Mouse (Mus musculus) heart, embryonic 13.5 days (tissue): ENCODE data around the gene Usp47. TPM values are rescaled to one million over a fixed set of nuclear protein-coding genes. Genes with fewer than 3 reads are reported as not detected.

ENCODE experiments used
- ATAC-seq: fragments of 200-750 bp; cut with Nextera tagmentation; 2 replicates; pipeline ENCODE4 v1.8.0; 2017; ENCODE audit warnings: moderate TSS enrichment; ENCODE audit not compliant: insufficient number of reproducible peaks, low FRiP score, low TSS enrichment; ENCODE audit errors: extremely low read depth
- H3K27ac ChIP-seq: fragments of 300-500 bp; sonication (generic); replicated peaks from 2 replicates; pipeline ENCODE4 v1.5.1; 2015; ENCODE audit warnings: moderate library complexity, mild to moderate bottlenecking, inconsistent platforms
- H3K27me3 ChIP-seq: fragments of 300-500 bp; sonication (generic); replicated peaks from 2 replicates; pipeline ENCODE4 v1.6.1; 2015; ENCODE audit warnings: mild to moderate bottlenecking, inconsistent platforms
- H3K36me3 ChIP-seq: fragments of 300-500 bp; sonication (generic); 2 replicates; pipeline ENCODE4 v1.6.1; 2015; ENCODE audit warnings: mild to moderate bottlenecking, inconsistent platforms
- H3K4me1 ChIP-seq: fragments of 300-500 bp; sonication (generic); 2 replicates; pipeline ENCODE4 v1.6.1; 2015; ENCODE audit warnings: inconsistent platforms
- H3K4me2 ChIP-seq: fragments of 300-500 bp; sonication (generic); 2 replicates; pipeline ENCODE4 v1.6.1; 2015; ENCODE audit warnings: inconsistent platforms, mild to moderate bottlenecking, moderate library complexity
- H3K4me3 ChIP-seq: fragments of 300-500 bp; sonication (generic); 2 replicates; pipeline ENCODE4 v1.5.1; 2015; ENCODE audit warnings: moderate library complexity, mild to moderate bottlenecking, inconsistent platforms
- H3K9ac ChIP-seq: fragments of 300-500 bp; sonication (generic); 2 replicates; pipeline ENCODE4 v1.6.1; 2015; ENCODE audit warnings: inconsistent platforms, mild to moderate bottlenecking, moderate library complexity
- H3K9me3 ChIP-seq: fragments of 300-500 bp; sonication (generic); 2 replicates; pipeline ENCODE4 v1.6.1; 2016; ENCODE audit warnings: inconsistent platforms
- WGBS: fragments of 180-500 bp; shearing (Covaris S2); methylation state at CpG from one replicate; pipeline ENCODE4 v1.1.7; 2015; ENCODE audit warnings: mixed read lengths; 5-methylcytosine and 5-hydroxymethylcytosine counted together
- polyA plus RNA-seq: library from polyadenylated mRNA; unstranded; fragments of >200 nt; fragmentation: Nextera tagmentation; extraction: Ambion mirVana; gene quantifications from 2 replicates; pipeline ENCODE4 v1.2.1, GENCODE M21; 2015

The Usp47 gene
- polyA plus RNA-seq, 1 experiment from 2014 or later = 57.4 TPM

DNA sequence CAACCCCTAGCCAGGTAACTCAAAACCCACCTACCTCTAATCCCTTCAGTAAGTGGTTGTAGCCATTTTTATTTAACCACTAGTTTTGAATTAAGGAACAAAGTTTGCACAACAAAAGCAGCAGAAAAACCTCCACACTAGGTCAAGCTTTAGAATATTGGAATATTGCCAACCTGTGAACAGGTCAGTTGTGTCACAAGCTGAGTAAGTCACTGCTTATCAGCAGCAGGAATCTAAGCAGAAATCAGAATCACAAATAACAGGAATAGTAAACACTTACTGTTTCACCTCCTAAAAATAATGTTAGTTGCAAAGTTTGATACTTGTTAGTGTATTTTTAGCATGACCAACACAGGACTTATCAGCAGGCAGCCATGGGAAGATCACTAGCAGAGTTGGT, 17.0 kb downstream of the Usp47 start:
- H3K4me2 ChIP-seq = peak overlapping the region; percentile 26
- H3K9ac ChIP-seq = no peak overlapping the region
- H3K9me3 ChIP-seq = no peaks in the 10 kb centered on the region
- peaks cover 53% of the 10 kb centered on the region for H3K4me1 ChIP-seq
- no peak overlapping the region for H3K4me3 ChIP-seq
- H3K36me3 ChIP-seq = no peaks in the 10 kb centered on the region; the same call in 1 of the 2 replicates
- ATAC-seq = no peak
- no peaks in the 10 kb centered on the region for H3K27me3 ChIP-seq
- peak overlapping the region; percentile 62 for H3K27ac ChIP-seq

GRCm38 (mm10) chr7:112042758-112043157, 19.5 kb downstream of the Usp47 start:
- 0 out of 2 replicates have a peak, but pooled peaks cover under 1% of the 10 kb centered on the region for H3K36me3 ChIP-seq
- no peak overlapping the region for H3K9ac ChIP-seq
- H3K4me1 ChIP-seq = peaks cover 39% of the 10 kb centered on the region
- no peaks in the 10 kb centered on the region for H3K27me3 ChIP-seq
- no peaks in the 10 kb centered on the region for H3K9me3 ChIP-seq
- no peak overlapping the region for H3K4me2 ChIP-seq
- H3K4me3 ChIP-seq = no peak overlapping the region
- ATAC-seq = no peak
- H3K27ac ChIP-seq = no peak overlapping the region
- WGBS = 52% methylated on average over 2 of the region's 2 CpGs

- Histone ChIP-seq H3K36me3 (0 out of 2 replicates have a peak, but pooled peaks cover 4% of the 10 kb centered on the region), H3K4me1 (peaks cover 26% of the 10 kb centered on the region), H3K9me3 (no peaks in the 10 kb centered on the region), H3K27me3 (no peaks in the 10 kb centered on the region), H3K4me3 (no peak overlapping the region), H3K27ac (no peak overlapping the region), H3K9ac (no peak overlapping the region), H3K4me2 (no peak overlapping the region)
- 78% methylated on average over 1 of the region's 1 CpGs for WGBS
- no peak for ATAC-seq
Observed at GRCm38 (mm10) chr7:112045249-112045648, 21.9 kb downstream of the Usp47 start.

DNA sequence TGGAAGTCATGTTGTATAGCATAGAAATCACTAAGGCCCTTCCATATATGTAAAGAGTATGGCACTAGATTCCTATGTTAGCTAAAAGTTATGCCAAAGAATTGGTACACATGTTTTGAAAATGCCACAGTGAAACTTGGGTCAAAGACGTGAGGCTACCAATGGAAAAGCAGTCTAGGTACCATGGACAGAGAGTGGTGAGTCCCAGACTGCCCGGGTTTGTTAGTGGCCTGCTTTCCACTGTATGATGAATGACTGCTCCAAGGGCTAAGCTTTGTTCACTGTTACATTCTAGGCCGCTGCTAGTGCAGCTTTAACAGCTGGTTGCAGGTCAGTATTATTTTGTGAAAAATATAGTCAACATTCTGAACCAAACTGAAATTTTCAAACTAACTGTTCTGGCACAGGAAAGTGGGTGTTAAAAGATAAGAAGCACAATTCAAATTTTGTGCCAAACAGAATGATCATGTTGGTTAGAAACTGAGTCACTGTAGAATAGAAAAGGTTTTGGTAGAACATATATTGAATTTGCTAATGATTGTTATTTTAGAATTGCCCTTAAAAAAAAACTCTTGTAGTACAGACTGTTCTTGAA, 22.6 kb downstream of the Usp47 start:
- H3K9me3 ChIP-seq = no peaks in the 10 kb centered on the region
- no peak overlapping the region for H3K4me2 ChIP-seq
- H3K4me3 ChIP-seq = no peak overlapping the region
- 0 out of 2 replicates have a peak, but pooled peaks cover 4% of the 10 kb centered on the region for H3K36me3 ChIP-seq
- no peak for ATAC-seq
- 50% methylated on average over 3 of the region's 3 CpGs for WGBS
- peaks cover 21% of the 10 kb centered on the region for H3K4me1 ChIP-seq
- no peak overlapping the region for H3K9ac ChIP-seq
- H3K27ac ChIP-seq = no peak overlapping the region
- H3K27me3 ChIP-seq = no peaks in the 10 kb centered on the region

DNA sequence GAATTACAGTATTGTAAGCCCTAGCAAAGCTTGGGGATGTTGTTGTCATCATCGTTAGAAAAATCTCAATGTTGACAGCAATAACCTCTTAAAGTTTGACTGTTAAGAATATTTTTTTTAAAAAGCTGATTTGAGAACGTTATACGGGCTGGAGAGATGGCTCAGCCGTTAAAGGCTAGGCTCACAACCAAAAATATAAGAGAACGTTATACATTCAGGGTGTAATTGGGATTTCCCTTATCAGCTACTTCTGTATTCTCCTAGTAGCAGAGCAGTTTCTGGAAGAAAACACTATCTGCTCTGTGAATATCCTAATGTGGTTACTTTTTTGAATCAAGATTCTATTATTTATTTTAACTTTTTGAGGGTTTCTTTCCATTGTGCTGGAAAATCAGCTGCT, 25.3 kb downstream of the Usp47 start:
- Histone ChIP-seq H3K4me3 (no peak overlapping the region), H3K27ac (no peak overlapping the region), H3K4me1 (peaks cover 11% of the 10 kb centered on the region), H3K9ac (no peak overlapping the region), H3K4me2 (no peak overlapping the region), H3K27me3 (no peaks in the 10 kb centered on the region), H3K36me3 (peaks cover 8% of the 10 kb centered on the region), H3K9me3 (no peaks in the 10 kb centered on the region)
- WGBS = 84% methylated on average over 5 of the region's 5 CpGs
- no peak for ATAC-seq

- Histone ChIP-seq H3K4me3 (no peak overlapping the region), H3K9ac (no peak overlapping the region), H3K27me3 (no peaks in the 10 kb centered on the region), H3K36me3 (peaks cover 37% of the 10 kb centered on the region), H3K9me3 (no peaks in the 10 kb centered on the region), H3K4me2 (no peak overlapping the region), H3K4me1 (no peaks in the 10 kb centered on the region), H3K27ac (no peak overlapping the region)
- ATAC-seq = no peak
- 85% methylated on average over 3 of the region's 3 CpGs for WGBS
Observed at GRCm38 (mm10) chr7:112053667-112054066, 30.4 kb downstream of the Usp47 start.

DNA sequence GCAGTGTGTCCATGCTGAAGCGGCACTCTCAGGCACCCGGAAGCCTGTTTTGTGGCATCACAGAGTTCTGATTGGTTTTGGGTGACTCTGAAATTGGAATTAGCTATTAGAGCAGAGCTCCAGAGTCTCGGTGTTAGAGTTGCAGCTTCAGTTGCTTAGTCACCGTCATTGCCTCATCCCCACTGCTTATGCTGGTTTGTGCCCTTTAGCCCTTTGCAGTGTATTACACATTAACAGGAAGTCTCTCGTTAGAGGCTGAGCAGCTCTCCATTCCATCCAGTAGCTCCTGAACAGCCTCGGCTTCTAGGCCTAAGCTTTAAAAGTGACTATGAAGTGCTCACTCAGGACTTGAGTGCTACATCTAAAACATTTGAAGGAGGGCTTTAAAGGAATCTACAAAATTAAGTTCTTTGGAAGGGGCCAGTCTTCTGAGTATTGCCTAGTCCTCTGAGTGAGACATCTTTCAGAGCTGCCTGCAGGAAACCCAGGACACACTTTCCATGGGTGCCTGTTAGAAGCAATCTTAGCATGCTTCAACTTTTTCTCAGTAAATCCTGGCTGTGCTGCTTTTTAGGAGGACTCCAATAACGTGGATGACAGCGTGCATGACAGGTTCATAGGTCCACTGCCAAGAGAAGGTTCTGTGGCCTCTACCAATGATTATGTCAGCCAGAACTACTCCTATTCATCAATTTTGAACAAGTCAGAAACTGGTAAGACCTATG, 32.8 kb downstream of the Usp47 start:
- H3K9ac ChIP-seq = no peak overlapping the region
- ATAC-seq = no peak
- H3K9me3 ChIP-seq = no peaks in the 10 kb centered on the region
- H3K36me3 ChIP-seq = peaks cover 51% of the 10 kb centered on the region
- H3K4me1 ChIP-seq = no peaks in the 10 kb centered on the region
- no peak overlapping the region for H3K4me2 ChIP-seq
- no peak overlapping the region for H3K27ac ChIP-seq
- H3K27me3 ChIP-seq = no peaks in the 10 kb centered on the region
- H3K4me3 ChIP-seq = no peak overlapping the region
- 72% methylated on average over 8 of the region's 8 CpGs for WGBS

DNA sequence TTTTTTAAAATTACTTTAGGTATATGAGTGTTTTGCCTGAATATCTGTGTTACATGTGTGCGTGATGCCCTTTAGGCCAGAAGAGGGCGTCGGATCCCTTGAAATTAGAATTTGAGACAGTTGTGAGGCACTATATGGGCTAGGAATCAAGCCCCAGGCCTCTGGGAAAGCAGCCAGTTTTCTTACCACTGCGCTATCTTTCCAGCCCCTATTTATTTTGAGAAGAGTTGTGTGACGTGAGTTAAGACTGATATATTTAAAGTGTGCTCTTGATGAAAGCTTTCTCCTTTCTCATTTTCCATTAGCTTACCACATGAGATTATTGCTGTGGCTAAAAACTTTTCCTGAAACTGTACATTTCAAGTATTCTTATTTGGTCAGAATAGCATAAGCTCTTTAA, 51.6 kb downstream of the Usp47 start:
- peaks cover 70% of the 10 kb centered on the region for H3K36me3 ChIP-seq
- H3K9me3 ChIP-seq = no peaks in the 10 kb centered on the region
- no peak overlapping the region for H3K4me2 ChIP-seq
- peaks cover 3% of the 10 kb centered on the region; the same call in 1 of the 2 replicates for H3K4me1 ChIP-seq
- no peaks in the 10 kb centered on the region for H3K27me3 ChIP-seq
- no peak for ATAC-seq
- no peak overlapping the region; the same call in 1 of the 2 replicates for H3K27ac ChIP-seq
- no peak overlapping the region for H3K4me3 ChIP-seq
- 65% methylated on average over 5 of the region's 5 CpGs for WGBS
- H3K9ac ChIP-seq = no peak overlapping the region

- Histone ChIP-seq H3K4me2 (no peak overlapping the region), H3K27ac (no peak overlapping the region), H3K4me1 (no peaks in the 10 kb centered on the region), H3K4me3 (no peak overlapping the region), H3K9ac (no peak overlapping the region), H3K9me3 (no peaks in the 10 kb centered on the region), H3K36me3 (peaks cover 86% of the 10 kb centered on the region), H3K27me3 (no peaks in the 10 kb centered on the region)
- ATAC-seq = no peak
- 73% methylated on average over 1 of the region's 1 CpGs for WGBS
Observed at GRCm38 (mm10) chr7:112082636-112083035, 59.3 kb downstream of the Usp47 start.

- Histone ChIP-seq H3K9me3 (no peaks in the 10 kb centered on the region), H3K27ac (no peak overlapping the region), H3K4me2 (no peak overlapping the region), H3K9ac (no peak overlapping the region), H3K36me3 (peaks cover 82% of the 10 kb centered on the region), H3K4me3 (no peak overlapping the region), H3K4me1 (no peaks in the 10 kb centered on the region), H3K27me3 (no peaks in the 10 kb centered on the region)
- WGBS = 64% methylated on average over 2 of the region's 2 CpGs
- ATAC-seq = no peak
Observed at GRCm38 (mm10) chr7:112084222-112084621, 60.9 kb downstream of the Usp47 start.

DNA sequence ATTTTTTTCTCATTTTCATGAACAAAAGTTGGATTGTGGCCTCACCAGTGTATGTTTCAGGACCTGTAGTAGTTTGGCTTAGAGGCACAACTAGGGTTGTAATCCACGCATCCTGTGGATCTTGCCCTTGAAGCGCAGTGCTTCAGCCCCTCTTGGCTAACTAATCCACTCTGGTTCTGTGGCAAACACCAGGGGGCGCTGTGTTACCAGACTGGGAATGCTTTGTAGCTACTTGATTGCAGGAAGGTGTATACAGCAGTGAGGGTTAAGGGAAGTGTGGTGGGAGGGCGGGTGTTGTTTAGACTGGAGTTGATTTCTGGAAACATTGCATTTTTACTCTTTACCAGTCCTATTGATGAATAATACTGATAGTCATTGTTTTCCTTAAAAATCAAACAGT, 61.8 kb downstream of the Usp47 start:
- H3K9ac ChIP-seq = no peak overlapping the region
- no peak overlapping the region for H3K4me2 ChIP-seq
- WGBS = 32% methylated on average over 4 of the region's 4 CpGs
- peaks cover 83% of the 10 kb centered on the region for H3K36me3 ChIP-seq
- H3K27me3 ChIP-seq = no peaks in the 10 kb centered on the region
- H3K4me3 ChIP-seq = no peak overlapping the region
- no peaks in the 10 kb centered on the region for H3K9me3 ChIP-seq
- H3K4me1 ChIP-seq = no peaks in the 10 kb centered on the region
- ATAC-seq = no peak
- no peak overlapping the region for H3K27ac ChIP-seq

- no peaks in the 10 kb centered on the region for H3K27me3 ChIP-seq
- H3K9me3 ChIP-seq = no peaks in the 10 kb centered on the region
- no peak overlapping the region for H3K27ac ChIP-seq
- WGBS = 94% methylated on average over 2 of the region's 2 CpGs
- no peaks in the 10 kb centered on the region for H3K4me1 ChIP-seq
- H3K9ac ChIP-seq = no peak overlapping the region
- H3K4me3 ChIP-seq = no peak overlapping the region
- H3K36me3 ChIP-seq = peaks cover 83% of the 10 kb centered on the region
- no peak for ATAC-seq
- no peak overlapping the region for H3K4me2 ChIP-seq
Observed at GRCm38 (mm10) chr7:112086186-112086585, 62.9 kb downstream of the Usp47 start.
